Mouse (Mus musculus): ENCODE measurements around the gene Hyal2. TPM values are rescaled to one million over a fixed set of nuclear protein-coding genes. Genes with fewer than 3 reads are reported as not detected.

Hyal2 gene
- total and polyA plus RNA-seq, 3 experiments, result 31.3 to 32.0 TPM; not detected in 1

- no peak overlapping the region for H3K4me3 ChIP-seq (ENCODE audit: control insufficient read depth in 1 of 2, insufficient read depth in 1 of 2, low read depth in 2 of 2, low read length in 2 of 2)
- H3K4me1 ChIP-seq (ENCODE audit: control insufficient read depth in 1 of 2, insufficient read depth in 2 of 2, low read length in 2 of 2), result peaks cover 0 to 16% of the 10 kb centered on the region in 2 experiments; a peak in 2 of 4 replicates
- H3K27me3 ChIP-seq (ENCODE audit: control insufficient read depth in 1 of 2, insufficient read depth in 2 of 2, low read length in 2 of 2), result no peaks in the 10 kb centered on the region
- no peak overlapping the region for H3K27ac ChIP-seq (ENCODE audit: control insufficient read depth, low read depth, low read length)
- no peak for TF ChIP-seq ZKSCAN1 (IDR thresholded peaks at IDR 0.05; ENCODE audit: low read depth, low read length)
- no peak for TF ChIP-seq JUND (IDR thresholded peaks at IDR 0.05; ENCODE audit: low read depth, low read length)
- TF ChIP-seq MYB (IDR thresholded peaks at IDR 0.05; ENCODE audit: low read depth, low read length), result no peak
- TF ChIP-seq ZMIZ1 (IDR thresholded peaks at IDR 0.05; ENCODE audit: low read depth, low read length), result no peak
- no peak for TF ChIP-seq MEF2A (IDR thresholded peaks at IDR 0.05; ENCODE audit: extremely low read depth, insufficient replicate concordance, low read depth, low read length, poor library complexity, severe bottlenecking)
- TF ChIP-seq TBP (IDR thresholded peaks at IDR 0.05; ENCODE audit: low read depth, low read length), result no peak
- no peak for TF ChIP-seq POLR2A (IDR thresholded peaks at IDR 0.05; ENCODE audit: control insufficient read depth in 1 of 2, insufficient read depth in 1 of 2, low read depth in 1 of 2, low read length in 2 of 2, poor library complexity in 1 of 2)
- TF ChIP-seq USF2 (IDR thresholded peaks at IDR 0.05; ENCODE audit: borderline replicate concordance in 1 of 2, insufficient read depth in 1 of 2, low read depth in 1 of 2, low read length in 2 of 2), result no peak
- TF ChIP-seq UBTF (IDR thresholded peaks at IDR 0.05; ENCODE audit: borderline replicate concordance, insufficient read depth, low read depth, low read length), result no peak
- no peak for TF ChIP-seq NRF1 (IDR thresholded peaks at IDR 0.05; ENCODE audit: insufficient read depth, low read depth, low read length, poor library complexity, severe bottlenecking)
- H3K79me2 ChIP-seq (ENCODE audit: control insufficient read depth, insufficient read depth, low read length, poor library complexity), result no peaks in the 10 kb centered on the region; the same call in 1 of the 2 replicates
- no peak overlapping the region for H3K9ac ChIP-seq (ENCODE audit: control insufficient read depth, low read depth, low read length, poor library complexity, severe bottlenecking)
- no peaks in the 10 kb centered on the region for H3K9me3 ChIP-seq (replicated peaks; ENCODE audit: insufficient read depth, low read length)
- no peak for DNase-seq (ENCODE audit: low read depth, low spot score)
- peaks cover 0 to 6% of the 10 kb centered on the region in 2 experiments; a peak in 2 of 4 replicates for H3K36me3 ChIP-seq (ENCODE audit: control insufficient read depth in 1 of 2, insufficient read depth in 2 of 2, low read length in 2 of 2)
These were observed 33.5 kb downstream of the Hyal2 start for GRCm38 (mm10) chr9:107601275-107601674.

- Histone ChIP-seq H3K36me3 (ENCODE audit: control insufficient read depth in 1 of 2, insufficient read depth in 2 of 2, low read length in 2 of 2) (peaks cover 0 to 6% of the 10 kb centered on the region in 2 experiments; a peak in 2 of 4 replicates), H3K4me3 (ENCODE audit: control insufficient read depth in 1 of 2, insufficient read depth in 1 of 2, low read depth in 2 of 2, low read length in 2 of 2) (peak overlapping the region; percentile 51 to 62), H3K79me2 (ENCODE audit: control insufficient read depth, insufficient read depth, low read length, poor library complexity) (no peaks in the 10 kb centered on the region; the same call in 1 of the 2 replicates), H3K9me3 (replicated peaks; ENCODE audit: insufficient read depth, low read length) (no peaks in the 10 kb centered on the region), H3K9ac (ENCODE audit: control insufficient read depth, low read depth, low read length, poor library complexity, severe bottlenecking) (peak overlapping the region; percentile 63), H3K27me3 (ENCODE audit: control insufficient read depth in 1 of 2, insufficient read depth in 2 of 2, low read length in 2 of 2) (no peaks in the 10 kb centered on the region), H3K4me1 (ENCODE audit: control insufficient read depth in 1 of 2, insufficient read depth in 2 of 2, low read length in 2 of 2) (peaks cover 0 to 15% of the 10 kb centered on the region in 2 experiments; a peak in 2 of 4 replicates), H3K27ac (ENCODE audit: control insufficient read depth, low read depth, low read length) (peak overlapping the region; percentile 64)
- DNase-seq (ENCODE audit: low read depth, low spot score), result peak; percentile 90
- TF ChIP-seq TAL1 (IDR thresholded peaks at IDR 0.05; ENCODE audit: low read length), result no peak
- TF ChIP-seq ELF1 (IDR thresholded peaks at IDR 0.05; ENCODE audit: low read depth, low read length), result peak; percentile 50; the same call in 1 of the 2 replicates
- no peak for TF ChIP-seq CHD1 (IDR thresholded peaks at IDR 0.05; ENCODE audit: low read depth, low read length)
- no peak for TF ChIP-seq GABPA (IDR thresholded peaks at IDR 0.05; ENCODE audit: low read depth, low read length)
- TF ChIP-seq MXI1 (IDR thresholded peaks at IDR 0.05; ENCODE audit: low read depth, low read length), result peak; percentile 44
- no peak for TF ChIP-seq BHLHE40 (IDR thresholded peaks at IDR 0.05; ENCODE audit: borderline replicate concordance, low read depth, low read length)
- peak; percentile 90 for TF ChIP-seq SMC3 (IDR thresholded peaks at IDR 0.05; ENCODE audit: low read depth, low read length)
- TF ChIP-seq ZNF384 (IDR thresholded peaks at IDR 0.05; ENCODE audit: low read depth, low read length), result 0 out of 2 replicates have a peak, but pooled peaks have one; percentile 18
- TF ChIP-seq MEF2A (IDR thresholded peaks at IDR 0.05; ENCODE audit: extremely low read depth, insufficient replicate concordance, low read depth, low read length, poor library complexity, severe bottlenecking), result peak; percentile 72; the same call in 1 of the 2 replicates
- TF ChIP-seq MYB (IDR thresholded peaks at IDR 0.05; ENCODE audit: low read depth, low read length), result no peak
- no peak for TF ChIP-seq ZMIZ1 (IDR thresholded peaks at IDR 0.05; ENCODE audit: low read depth, low read length)
- peak; percentile 47; the same call in 1 of the 2 replicates for TF ChIP-seq HCFC1 (IDR thresholded peaks at IDR 0.05; ENCODE audit: low read depth, low read length)
- no peak for TF ChIP-seq USF2 (IDR thresholded peaks at IDR 0.05; ENCODE audit: borderline replicate concordance in 1 of 2, insufficient read depth in 1 of 2, low read depth in 1 of 2, low read length in 2 of 2)
- TF ChIP-seq ETS1 (IDR thresholded peaks at IDR 0.05; ENCODE audit: low read depth, low read length), result 0 out of 2 replicates have a peak, but pooled peaks have one; percentile 22
- no peak; the same call in 1 of the 2 replicates for TF ChIP-seq MAZ (IDR thresholded peaks at IDR 0.05; ENCODE audit: low read depth, low read length)
- TF ChIP-seq TBP (IDR thresholded peaks at IDR 0.05; ENCODE audit: low read depth, low read length), result peak; percentile 39; the same call in 1 of the 2 replicates
- no peak for TF ChIP-seq POLR2AphosphoS2 (IDR thresholded peaks at IDR 0.05; ENCODE audit: low read length)
- 0 out of 2 replicates have a peak, but pooled peaks have one; percentile 31 for TF ChIP-seq MAX (IDR thresholded peaks at IDR 0.05; ENCODE audit: low read length)
- no peak for TF ChIP-seq TCF12 (IDR thresholded peaks at IDR 0.05; ENCODE audit: low read depth, low read length)
- no peak for TF ChIP-seq E2F4 (IDR thresholded peaks at IDR 0.05; ENCODE audit: borderline replicate concordance, low read depth, low read length)
- no peak for TF ChIP-seq MAFK (IDR thresholded peaks at IDR 0.05; ENCODE audit: borderline replicate concordance, low read depth, low read length)
- peak; percentile 53; the same call in 1 of the 2 replicates for TF ChIP-seq MYC (IDR thresholded peaks at IDR 0.05; ENCODE audit: low read depth, low read length)
These were observed 34.4 kb downstream of the Hyal2 start for GRCm38 (mm10) chr9:107602068-107602648.

Data from MEL (cell line).